Mouse (Mus musculus): Measurements from ENCODE around the gene Dock9.

GRCm38 (mm10) chr14:121734217-121734616 is 63.4 kb downstream of the Dock9 start:
- TF ChIP-seq POLR2A (IDR thresholded peaks at IDR 0.05; ENCODE audit: extremely low read depth, insufficient read depth, low read length), result no peak
- no peak for TF ChIP-seq CTCF (IDR thresholded peaks at IDR 0.05; ENCODE audit: extremely low read depth, insufficient read depth, low read length)

Measured in cortical plate, adult 2 months (tissue).